Mouse (Mus musculus) thymus, postnatal 25 days (tissue): Measurements from ENCODE around the gene Mettl1.

Experiments used
- DNase-seq: peaks from one replicate; pipeline ENCODE4 v3.0.0; 2022

Mettl1 gene

GRCm38 (mm10) chr10:127041274-127041766 is at the start of gene Mettl1, which contains the start of gene Eef1akmt3:
Gene Mettl1 (plus strand): TSS chr10:127041414.
Gene Eef1akmt3 (minus strand): TSS chr10:127041513.
- peak; percentile 21 for DNase-seq

DNA sequence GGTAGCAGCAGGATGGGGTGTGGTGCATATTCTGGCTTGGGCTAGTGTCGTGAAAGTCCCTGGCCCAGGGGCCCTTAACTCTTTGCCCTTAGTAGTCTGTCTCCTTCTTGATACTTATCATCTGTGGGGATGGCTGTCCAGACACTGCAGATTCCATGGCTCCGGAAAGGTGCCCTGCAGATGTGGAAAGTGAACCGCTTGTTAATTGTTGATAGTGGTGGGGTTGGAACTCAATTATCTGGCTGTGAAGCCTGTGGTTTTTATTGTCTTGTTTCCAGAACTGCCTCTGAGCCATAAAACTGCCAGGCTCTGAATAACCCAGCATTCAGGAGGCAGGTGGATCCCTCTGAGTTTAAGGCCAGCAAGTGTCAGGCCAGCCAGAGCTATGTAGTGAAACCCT is 49.5 kb upstream of the Mettl1 start:
- DNase-seq: no peak

GRCm38 (mm10) chr10:126993621-126994020 is 47.6 kb upstream of the Mettl1 start:
- DNase-seq: no peak

GRCm38 (mm10) chr10:126997340-126998113 is 43.7 kb upstream of the Mettl1 start:
- no peak for DNase-seq

DNA sequence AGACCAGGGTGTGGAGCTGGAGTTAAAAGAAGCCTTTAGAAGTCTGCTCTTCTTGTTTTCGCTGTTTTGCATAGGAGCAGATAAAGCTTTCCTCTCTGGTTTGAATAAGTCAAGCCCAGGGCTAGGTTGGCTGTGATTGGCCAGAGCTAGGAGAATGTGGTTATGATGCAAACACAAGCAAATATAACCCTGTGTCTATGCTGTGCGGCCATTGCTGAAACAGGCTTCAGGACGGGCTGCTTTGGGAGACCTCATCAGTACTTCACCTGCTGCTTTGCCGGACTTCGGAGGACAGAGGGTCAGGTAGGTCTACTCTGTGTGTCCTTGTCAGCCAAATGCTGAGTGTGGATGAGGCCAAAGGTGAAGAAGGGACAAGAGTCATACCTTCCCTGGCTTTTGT is 40.7 kb upstream of the Mettl1 start, which contains the start of gene Avil:
Avil (plus strand) TSS at position 181 of the 400 bp plus-strand sequence.
- DNase-seq: no peak

DNA sequence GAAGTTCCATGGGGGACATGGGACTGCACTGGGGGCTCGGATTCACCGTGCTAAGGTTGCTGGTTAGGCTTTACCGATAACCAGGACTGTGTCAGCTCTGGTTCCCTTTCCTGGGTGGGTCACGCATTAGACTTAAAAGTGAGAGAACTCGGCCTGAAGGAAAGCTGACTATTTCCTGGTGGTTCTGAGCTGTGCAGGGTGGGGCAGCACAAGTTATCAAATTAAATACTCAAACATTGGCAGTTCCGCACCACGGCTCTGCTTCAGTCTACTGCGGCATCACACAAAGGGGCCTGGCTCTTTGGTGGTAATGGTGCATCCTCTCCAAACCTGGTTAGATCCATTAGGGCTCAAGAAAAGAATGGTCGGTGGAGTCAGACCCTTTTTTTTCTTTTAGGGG is 39.9 kb upstream of the Mettl1 start:
- no peak for DNase-seq

GRCm38 (mm10) chr10:127002056-127002455 is 39.2 kb upstream of the Mettl1 start:
- no peak for DNase-seq

DNA sequence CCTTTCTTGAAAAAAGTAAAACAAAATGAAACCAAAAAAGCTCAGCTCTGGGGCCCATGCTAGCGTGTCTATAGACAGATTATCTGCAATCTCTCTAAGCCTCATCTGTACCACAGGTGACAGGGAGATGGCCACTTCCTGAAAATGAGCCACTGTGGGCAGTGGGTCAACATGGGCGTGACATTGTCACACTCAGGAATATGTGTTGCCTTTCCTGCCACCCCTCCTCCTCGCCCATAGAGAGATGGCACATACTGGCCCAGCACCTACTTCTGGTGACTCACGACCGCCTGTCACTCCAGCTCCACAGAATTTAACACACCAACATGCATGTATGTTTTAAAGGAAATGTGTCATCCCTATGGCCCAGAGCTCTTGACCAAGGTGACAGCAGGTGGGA is 38.4 kb upstream of the Mettl1 start:
- DNase-seq: no peak

DNA sequence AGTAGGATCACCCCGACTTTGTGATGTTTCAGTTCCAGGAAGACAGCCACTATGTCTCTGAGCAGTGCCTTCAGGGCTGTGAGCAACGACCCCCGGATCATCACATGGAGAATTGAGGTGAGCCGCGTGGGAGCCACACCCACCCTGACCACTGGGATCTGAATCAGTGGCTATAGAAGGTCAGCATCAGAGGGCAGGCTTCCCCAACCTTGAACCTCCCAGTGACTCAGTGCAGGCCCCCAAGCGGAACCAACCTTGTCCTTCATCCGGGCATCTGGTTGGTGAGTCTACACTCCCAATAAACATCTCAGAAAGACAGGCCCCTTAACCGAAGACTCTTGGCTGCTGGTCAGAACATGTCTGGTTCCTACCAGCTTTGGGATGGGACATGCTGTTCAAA is 37.9 kb upstream of the Mettl1 start:
- DNase-seq: no peak

- no peak for DNase-seq
Measured at GRCm38 (mm10) chr10:127003806-127004205, 37.4 kb upstream of the Mettl1 start.

GRCm38 (mm10) chr10:127016488-127016887 is 24.7 kb upstream of the Mettl1 start:
- no peak for DNase-seq

- DNase-seq: no peak
Measured at GRCm38 (mm10) chr10:127017071-127017470, 24.1 kb upstream of the Mettl1 start.

- no peak for DNase-seq
Measured at GRCm38 (mm10) chr10:127018422-127018821, 22.8 kb upstream of the Mettl1 start.

- DNase-seq: peak; percentile 92
Measured at GRCm38 (mm10) chr10:127030336-127031296, 10.6 kb upstream of the Mettl1 start, which contains the start of gene Tsfm. Gene Tsfm (minus strand): TSS chr10:127030840.

DNA sequence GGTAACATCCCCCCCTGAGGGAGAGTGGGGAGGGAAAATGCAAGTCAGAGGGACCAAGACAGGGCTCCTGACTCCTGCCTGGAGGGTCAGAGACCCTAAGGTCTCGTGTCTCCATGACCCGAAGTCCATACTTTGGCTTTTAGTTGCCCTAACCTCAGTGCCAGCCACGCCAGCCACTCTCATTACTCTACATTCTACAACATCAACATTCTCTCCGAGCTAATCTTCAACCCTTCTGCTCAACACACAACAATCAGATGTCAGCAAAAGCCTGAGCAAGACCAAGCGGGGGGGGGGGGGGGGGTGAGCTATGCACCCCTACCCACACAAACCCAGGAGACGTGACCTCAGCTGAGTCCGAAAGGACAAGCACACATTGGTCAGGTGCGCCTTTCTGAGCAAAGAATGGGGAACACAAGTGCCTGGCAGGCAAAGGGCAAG is 7.9 kb upstream of the Mettl1 start:
- no peak for DNase-seq

- no peak for DNase-seq
Measured at GRCm38 (mm10) chr10:127036273-127036672, 4.9 kb upstream of the Mettl1 start.

DNA sequence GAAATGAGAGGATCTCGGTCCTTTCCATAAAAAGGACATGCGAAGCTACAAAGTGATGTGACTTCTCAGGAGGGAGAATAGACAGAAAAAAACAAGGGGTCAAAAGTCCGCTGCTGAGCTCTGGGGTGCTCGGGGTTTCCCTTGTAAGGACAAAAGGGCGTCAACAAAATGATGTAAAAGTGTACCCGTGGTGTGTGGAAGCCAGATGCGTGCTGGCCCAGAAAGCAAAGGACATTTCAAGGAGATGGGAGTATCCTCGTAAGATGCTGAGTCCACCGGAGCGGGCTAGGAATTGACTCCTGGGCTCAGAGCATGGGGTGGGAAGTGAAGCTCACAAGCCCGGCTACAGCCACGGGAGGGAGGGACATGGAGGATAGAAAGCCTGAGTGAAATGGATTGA is 3.6 kb upstream of the Mettl1 start:
- no peak for DNase-seq

DNA sequence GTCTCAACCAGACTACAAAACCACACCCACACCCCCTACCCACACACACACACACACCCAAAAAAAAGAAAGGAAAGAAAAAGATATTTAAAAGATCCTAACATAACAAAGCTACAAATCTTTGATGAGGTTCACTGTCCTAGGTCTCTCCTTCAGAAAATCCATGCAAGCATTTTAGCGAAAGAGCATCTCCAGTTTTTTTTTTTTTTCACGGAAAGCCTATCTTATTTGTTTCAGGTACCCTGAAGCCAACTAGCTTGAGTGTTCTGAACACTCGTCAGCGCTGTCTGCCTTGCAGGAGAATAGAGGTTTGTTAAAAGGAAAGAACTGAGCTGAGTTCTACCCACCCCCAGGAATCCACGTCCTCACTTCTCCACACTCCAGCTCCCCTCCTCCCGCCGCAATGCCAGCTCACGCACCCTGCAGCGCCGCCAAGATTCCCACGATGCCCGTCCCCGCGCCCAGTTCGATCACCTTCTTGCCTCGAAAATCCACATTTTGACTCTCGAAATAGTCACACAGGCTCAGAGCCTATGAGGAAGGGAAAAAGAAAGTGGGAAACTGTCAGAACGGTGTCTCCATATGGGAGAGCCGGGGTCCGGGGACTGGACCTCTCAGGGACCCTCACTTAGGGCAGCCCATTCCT is 522 bp upstream of the Mettl1 start:
- no peak for DNase-seq

DNA sequence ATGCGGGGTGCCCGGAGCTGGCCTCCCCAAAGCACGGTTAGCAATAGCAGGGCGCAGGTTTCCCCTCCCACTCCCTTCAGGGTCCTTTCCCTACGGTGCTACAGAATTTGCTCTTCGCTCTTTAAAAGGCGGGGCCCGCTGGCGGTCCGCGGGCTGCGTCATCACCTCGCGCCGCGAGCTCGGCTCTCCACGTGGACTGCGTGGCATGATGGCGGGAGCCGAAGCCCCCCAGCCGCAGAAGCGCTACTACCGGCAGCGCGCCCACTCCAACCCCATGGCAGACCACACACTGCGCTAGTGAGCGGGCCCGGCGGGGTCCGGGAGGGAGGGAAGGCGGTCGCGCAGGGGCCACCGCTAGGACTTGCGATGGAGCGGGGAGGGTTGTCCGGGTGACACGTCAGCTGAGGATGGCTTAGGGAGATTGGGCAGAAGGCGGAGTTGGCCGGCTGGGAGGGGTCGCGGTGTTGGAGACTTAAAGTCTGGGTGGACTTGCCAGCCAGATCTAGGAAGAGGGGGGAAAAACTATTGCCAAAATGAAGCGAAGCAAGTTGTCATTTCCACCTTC is 642 bp downstream of the Mettl1 start:
- peak; percentile 81 for DNase-seq

DNA sequence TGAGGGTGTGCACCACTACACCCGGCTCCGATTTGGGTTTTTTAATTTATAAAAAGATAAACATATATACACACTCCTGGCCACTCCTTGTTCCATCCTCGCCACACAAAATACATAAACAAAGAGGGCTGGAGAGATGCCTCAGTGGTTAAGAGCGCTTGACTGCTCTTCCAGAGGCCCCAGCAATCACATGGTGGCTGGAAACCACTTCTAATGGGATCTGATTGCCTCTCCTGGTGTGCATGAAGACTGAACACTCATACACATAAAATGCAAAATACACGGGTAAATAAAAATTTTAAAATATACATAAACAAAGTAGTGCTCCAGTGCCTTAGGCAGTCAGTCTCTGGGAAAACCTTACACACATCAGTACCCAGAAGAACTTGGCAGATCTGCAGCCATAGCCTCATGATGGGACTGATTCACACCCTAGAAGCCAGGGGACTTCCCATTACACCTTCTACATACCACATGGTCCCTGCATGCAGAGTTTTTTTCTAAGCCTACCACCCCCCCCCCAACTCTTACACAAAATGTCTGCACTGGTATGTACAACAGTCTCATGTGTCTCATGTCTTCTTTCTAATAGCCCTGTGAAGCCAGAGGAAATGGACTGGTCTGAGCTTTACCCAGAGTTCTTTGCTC is 1.4 kb downstream of the Mettl1 start:
- DNase-seq: no peak

- no peak for DNase-seq
Measured at GRCm38 (mm10) chr10:127043187-127043586, 2.0 kb downstream of the Mettl1 start.

DNA sequence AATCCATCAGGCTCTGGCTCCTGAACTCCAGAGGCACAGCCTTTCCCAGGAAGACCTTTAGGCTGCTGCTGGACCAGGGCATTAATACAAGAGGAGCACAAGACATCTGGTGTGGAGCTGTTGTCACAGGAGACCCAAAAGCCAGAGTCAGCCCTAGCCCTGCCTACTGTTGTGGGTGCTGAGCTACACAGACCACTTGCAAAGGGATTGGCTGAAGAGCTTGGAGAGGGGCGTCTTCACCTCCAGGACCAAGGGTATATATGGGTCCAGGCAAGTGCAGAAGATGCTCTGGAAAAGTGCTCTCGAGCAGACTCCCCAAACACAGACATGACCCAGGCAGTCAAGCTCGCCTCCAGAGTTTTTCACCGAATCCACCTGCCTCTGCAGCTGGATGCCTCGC is 6.7 kb downstream of the Mettl1 start, which contains the start of gene Cyp27b1:
Cyp27b1 (plus strand) TSS at position 297 of the 400 bp plus-strand sequence.
- DNase-seq: no peak
